Mouse (Mus musculus) v-Abl transformed pro-B cells (cell line): Measurements from ENCODE around the gene Ppp1r18.

Experiments used
- in situ Hi-C, 2 experiments: fragments of 400-800 bp; cut with MboI; formaldehyde crosslinking; loops; one replicate each; pipeline ENCODE4 v1.15.1; 2025; ENCODE audit not compliant: unreplicated experiment in 2 of 2

Gene Ppp1r18

DNA sequence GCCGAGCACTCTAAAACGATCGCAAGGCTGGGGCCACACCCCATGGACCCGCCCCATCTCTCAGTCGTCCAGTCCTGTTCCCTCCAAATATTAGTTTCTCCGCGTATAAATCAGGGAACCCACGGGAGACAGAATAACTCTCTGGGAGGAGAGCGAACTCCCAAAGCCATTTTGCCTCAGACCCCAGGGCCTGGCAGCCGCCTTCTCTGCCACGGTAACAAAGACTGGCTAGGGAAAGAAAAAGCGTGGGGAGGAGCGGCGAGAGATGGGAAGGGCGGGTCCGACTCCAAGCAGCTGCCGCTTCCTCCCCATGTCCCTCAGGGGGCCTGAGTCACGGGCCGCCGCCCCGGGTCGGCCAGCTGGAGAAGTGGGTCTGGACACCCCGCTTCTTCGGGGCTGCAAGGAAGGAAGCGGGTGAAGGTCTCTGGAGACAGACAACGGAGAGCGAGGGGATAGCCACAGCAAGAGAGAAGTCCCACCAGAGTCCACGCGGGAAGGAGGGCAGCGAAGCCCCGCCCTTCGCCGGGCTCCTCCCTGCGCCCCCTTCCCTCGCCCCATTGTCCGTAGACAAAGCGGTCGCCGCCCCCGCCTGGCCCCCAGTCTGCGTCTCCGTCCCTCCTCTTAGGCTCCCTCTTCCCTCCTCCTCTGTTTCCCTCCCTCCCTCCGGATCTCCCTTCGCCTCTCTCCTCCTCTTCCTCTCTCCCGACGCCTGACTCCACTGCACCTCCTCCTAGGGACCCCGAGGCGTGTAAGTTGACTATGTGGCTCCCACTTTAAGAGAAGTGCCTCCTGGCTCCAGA is at the start of gene Ppp1r18:
Gene Ppp1r18 (plus strand): TSS at position 113 of the 800 bp plus-strand sequence.
- in situ Hi-C loops: no loop called here

DNA sequence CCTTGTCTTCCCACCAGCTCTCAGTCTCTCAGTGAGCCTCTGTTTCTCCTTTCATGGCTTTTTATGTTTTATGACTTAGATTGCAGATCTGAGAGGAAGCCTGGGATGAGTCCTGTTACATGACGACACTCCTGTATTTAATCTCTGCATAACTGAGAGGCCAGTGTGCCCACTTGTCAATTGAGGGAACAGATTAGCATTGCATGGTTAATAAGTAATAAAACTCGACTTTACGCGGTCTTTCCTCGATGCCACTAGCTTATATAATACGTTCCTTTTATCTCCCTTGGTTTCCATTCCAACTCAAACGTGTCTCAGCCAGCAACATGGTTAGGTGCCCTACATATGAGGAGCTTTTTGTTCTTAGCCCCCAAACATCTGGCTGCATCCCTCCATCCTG is 49.6 kb upstream of the Ppp1r18 start:
- in situ Hi-C loops: no loop called here

DNA sequence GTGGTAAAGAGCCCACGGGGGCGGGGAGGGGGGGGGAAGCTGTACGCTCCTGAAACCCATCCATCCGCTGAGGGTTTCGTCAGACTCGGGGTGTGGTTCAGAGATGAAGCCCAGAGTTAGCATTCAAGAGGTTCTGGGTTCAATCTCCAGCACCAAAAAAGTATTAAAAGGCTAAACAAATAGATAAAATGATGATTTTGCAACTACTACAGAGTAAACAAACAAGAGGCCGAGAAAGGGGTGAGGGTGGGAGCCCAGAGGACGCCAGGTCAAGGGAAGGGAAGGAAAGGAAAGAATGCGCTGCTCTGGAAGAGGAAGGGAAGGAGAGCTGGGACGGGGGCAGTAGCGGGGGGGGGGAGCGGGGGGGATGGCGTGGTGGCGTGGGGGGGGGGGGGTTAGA is 48.7 kb upstream of the Ppp1r18 start:
- in situ Hi-C loops: no loop called here

DNA sequence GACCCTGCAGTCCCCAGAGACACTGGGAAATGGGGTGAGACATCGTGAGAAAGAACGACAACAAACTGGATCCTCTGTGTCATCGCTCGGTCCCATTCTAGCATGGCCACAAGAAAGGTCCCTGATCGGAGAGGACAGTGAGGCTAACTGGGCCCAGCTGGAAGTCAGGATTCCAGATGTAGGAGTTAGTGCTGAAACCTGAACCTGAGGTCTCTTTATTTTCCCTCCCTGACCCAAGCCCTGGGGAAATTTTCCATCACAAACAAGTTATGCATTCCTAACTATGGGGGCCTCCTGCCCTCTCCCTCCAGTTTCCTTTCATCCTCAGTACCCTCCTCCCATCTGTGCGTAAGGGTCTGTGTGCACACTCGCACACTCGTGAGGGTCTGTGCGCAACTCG is 48.2 kb upstream of the Ppp1r18 start:
- in situ Hi-C loops: no loop called here

DNA sequence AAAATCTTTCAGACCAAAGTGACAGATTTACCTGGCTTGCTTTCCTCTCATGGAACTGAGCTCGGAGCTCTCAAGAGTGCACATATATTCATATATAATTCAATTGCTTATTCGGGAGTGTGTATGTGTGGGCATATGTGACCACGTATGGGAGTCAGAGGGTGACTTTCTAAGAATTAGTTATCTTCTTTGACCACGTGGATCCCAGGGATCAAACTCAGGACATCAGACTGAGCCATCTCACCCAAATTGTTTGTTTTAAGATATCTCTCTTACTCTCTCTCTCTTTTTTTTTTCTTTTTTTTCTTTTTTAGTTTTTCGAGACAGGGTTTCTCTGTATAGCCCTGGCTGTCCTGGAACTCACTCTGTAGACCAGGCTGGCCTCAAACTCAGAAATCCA is 45.3 kb upstream of the Ppp1r18 start:
- in situ Hi-C loops: loop anchor here in 1 of 2 experiments (10.0 kb wide), 1 partner anchor 225 kb away; the partner anchor contains the start of genes Gm6034 and H2-T22

DNA sequence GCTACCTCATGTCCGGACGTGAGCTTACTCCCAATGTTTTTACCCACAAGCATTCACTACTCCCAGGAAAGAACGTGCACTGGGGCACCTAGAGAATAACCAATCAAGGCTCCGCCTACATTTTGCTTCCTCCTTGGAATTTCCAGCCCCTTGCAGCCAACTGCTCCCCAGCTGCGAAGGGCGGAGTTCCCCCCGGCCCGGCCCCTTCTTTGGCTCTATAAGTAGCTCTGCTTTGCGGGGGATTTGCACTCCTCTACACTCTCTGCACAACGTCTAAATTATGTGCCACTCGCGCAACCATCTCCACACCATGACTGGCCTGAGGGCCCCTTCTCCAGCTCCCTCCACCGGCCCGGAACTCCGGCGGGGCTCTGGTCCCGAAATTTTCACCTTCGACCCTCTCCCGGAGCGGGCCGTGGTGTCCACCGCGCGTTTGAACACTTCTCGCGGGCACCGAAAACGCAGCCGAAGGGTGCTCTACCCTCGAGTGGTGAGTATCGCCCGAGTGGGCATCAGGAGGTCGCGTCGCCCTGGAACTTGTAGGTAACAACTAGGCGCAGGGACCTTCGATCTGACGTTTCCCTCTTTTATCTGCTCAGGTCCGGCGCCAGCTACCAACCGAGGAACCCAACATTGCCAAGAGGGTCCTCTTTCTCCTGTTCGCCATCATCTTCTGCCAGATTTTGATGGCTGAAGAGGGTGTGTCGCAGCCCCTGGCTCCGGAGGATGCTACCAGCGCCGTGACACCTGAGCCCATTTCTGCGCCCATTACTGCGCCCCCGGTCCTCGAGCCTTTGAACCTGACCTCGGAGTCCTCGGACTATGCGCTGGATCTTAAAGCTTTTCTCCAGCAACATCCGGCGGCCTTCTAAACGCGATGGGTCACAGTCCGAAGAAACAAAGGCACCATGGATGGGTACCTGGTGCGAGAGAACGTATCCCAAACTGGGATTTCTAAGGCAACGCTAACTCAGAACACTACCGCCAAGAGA is 43.7 kb upstream of the Ppp1r18 start, which contains the start of gene Ier3:
Gene Ier3 (plus strand): TSS at position 246 of the 992 bp plus-strand sequence.
- in situ Hi-C loops: loop anchor here in 1 of 2 experiments (10.0 kb wide), 1 partner anchor 223 kb away; the partner anchor contains the start of genes Gm6034 and H2-T22

DNA sequence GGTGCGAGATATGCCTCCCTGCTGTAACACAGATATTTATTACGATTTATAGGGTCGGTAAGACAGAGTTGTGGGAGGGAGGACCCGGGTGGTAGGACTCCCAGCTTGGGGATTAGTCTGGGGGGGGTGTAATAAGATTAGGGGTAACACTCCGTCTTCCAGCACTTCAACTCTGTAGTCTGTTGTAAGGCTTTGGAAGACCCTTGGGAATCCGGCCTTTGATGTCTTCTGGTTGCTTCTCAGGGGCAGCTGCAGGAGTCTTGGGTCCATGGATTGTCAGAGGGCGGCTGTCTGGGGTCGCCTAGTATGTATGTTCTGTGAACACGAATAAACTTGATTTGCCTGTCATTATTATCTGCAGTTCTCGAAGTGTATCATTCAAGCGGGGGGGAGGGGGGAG is 42.8 kb upstream of the Ppp1r18 start:
- in situ Hi-C loops: loop anchor here in 1 of 2 experiments (10.0 kb wide), 1 partner anchor 222 kb away; the partner anchor contains the start of genes Gm6034 and H2-T22

DNA sequence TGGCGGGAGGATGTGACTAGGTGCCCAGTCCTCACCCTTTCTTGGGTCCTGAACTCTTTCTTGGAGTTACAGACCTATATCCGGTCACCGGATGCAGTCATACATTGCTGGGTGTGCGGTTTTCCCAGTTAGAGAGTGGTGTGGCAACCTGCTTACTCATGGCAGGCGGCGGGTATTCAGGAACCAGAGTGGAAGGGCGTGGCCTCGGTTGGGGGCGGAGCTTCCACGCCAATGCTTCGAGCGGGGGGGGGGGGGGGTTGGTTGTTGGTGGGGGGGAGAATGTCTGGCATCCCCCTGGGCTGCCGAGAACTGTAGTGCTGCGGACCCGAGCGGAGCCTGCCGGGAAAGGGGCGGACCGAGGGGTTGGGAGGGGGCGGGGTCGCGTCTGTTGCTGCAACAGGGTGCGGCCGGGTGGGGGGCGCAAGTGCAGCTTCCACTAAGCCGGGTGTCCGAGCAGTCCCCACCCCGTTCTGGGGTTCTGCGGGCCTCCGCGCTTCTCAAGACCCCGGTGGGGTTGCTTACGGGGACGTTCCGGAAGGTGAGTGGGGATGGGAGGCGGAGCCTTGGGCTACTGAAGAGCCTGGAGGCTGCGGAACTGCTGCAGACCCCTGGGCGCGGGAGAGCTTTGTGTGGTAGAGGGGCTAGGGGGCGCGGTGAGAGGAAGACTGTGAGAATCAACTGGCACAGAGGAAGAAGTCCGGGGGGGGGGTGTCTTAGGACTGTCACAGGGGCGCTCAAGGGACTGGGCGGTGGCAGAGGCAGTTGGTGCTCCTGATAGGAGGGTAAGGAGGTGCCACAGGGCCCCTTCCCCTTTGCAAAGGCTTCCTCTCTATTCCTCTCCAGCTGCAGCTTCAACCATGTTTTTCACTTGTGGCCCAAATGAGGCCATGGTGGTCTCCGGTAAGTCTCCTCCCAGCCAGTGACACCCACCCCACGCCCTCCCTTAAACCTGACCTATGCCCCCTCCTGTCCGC is 42.1 kb upstream of the Ppp1r18 start, which contains the start of gene Flot1:
Gene Flot1 (plus strand): TSS at position 267 of the 974 bp plus-strand sequence.
- in situ Hi-C loops: loop anchor here in 1 of 2 experiments (10.0 kb wide), 1 partner anchor 222 kb away; the partner anchor contains the start of genes Gm6034 and H2-T22

DNA sequence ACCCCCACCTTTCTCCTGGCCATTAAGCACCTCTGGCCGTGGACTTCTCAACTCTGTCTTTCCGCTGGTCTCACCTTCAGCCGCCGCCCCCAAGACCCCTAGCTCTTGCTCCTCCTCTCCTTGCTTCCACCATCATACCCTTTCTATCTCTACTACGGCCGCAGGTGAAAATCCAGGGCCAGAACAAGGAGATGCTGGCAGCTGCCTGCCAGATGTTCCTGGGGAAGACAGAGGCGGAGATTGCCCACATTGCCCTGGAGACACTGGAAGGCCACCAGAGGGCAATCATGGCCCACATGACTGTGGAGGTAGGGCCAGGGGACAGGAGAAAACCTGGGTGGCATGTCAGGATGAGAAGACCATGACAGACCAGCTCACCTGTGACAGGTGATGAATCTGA is 41.0 kb upstream of the Ppp1r18 start:
- in situ Hi-C loops: loop anchor here in 1 of 2 experiments (10.0 kb wide), 1 partner anchor 220 kb away; the partner anchor contains the start of genes Gm6034 and H2-T22

DNA sequence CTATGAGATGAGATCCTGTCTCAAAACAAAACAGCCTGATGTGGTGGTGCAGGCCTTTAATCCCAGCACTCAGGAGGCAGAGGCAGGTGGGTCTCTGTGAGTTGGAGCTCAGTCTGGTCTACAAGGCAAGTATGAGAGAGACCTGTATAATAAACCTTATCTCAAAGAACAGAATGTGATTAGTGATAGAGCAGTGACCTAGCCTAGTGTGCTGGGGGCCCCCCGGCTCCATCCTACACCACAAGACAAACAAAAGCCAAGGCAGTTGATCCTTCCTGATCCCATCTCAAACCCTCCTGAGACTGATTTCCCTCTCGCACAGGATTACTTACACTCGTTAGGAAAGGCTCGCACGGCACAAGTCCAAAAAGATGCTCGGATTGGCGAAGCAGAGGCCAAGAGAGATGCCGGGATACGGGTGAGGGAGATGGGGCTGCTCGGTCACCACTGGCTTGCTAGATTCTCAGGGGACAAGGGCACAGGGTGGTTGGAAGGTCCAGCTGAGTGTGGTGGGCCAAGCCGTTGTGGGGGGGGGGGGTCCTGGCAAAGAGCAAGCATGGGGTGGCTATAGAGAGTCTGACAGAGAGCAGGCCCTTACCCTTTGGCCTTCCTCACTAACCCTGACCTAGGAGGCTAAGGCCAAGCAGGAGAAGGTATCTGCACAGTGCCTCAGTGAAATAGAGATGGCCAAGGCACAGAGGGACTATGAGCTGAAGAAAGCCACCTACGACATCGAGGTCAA is 40.1 kb upstream of the Ppp1r18 start:
- in situ Hi-C loops: loop anchor here (5.0 to 10.0 kb wide), 5 partner anchors 82 to 220 kb away; partner anchors contain the start of genes Gm6034 (in 1 of the 2) and H2-T22 (in 1 of the 2)

DNA sequence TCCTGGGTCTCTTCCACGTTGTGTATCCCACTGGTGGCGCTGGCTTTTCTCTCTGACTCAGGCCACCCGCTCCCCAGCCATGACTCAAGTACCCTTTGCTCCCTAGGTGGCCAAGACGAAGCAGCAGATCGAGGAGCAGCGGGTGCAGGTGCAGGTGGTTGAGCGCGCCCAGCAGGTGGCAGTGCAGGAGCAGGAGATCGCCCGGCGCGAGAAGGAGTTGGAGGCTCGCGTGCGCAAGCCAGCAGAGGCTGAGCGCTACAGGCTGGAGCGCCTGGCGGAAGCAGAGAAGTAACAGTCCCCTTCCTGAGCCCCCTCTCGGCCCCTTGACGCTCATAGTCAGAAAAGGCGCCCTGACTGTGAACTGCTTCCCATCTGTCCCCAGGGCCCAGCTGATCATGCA is 35.7 kb upstream of the Ppp1r18 start:
- in situ Hi-C loops: loop anchor here (5.0 to 10.0 kb wide), 6 partner anchors 78 to 215 kb away; partner anchors contain the start of genes Gm6034 (in 1 of the 2), H2-T22 (in 1 of the 2) and Prr3 (in 1 of the 2)

DNA sequence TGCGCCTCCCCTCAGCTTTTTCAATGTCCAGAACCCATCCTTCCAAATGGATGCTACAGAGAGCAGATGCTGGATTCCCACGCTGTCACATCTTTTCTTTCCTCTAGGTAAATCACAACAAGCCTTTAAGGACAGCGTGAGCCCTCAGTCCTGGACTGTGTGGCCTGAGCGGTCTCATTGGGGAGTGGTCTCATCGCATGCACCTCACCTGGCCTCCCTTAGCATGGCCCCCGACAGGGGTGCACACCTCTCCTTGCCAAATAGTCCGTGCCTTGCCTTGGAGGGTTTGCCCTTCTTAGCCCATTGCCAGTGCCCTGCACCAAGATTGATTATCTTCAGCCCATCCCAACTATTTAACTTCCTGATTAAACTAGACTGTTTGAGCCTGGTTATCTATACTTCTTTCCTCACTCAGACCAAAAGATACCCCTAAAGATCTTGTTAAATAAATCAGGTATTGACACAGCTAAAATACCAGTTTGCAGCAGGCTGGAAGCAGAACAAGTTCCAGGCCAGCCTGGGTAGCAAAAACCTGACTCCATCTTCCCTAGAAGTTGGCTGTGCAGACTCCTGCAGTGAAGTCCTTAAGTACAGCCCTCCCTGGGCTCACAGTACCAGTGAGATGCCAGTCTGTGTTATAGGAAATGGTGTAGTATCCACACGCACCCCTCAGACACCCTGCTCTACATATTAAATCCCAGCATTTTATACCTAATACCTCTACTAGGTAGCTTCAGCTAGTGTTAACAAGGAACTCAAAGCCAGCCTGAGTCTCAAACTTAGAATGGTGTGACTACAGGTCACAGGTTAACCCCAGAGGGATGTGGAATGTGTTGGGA is 32.8 kb upstream of the Ppp1r18 start:
- in situ Hi-C loops: loop anchor here in 1 of 2 experiments (5.0 to 10.0 kb wide), 2 partner anchors 75 to 152 kb away; partner anchors contain the start of gene Prr3

DNA sequence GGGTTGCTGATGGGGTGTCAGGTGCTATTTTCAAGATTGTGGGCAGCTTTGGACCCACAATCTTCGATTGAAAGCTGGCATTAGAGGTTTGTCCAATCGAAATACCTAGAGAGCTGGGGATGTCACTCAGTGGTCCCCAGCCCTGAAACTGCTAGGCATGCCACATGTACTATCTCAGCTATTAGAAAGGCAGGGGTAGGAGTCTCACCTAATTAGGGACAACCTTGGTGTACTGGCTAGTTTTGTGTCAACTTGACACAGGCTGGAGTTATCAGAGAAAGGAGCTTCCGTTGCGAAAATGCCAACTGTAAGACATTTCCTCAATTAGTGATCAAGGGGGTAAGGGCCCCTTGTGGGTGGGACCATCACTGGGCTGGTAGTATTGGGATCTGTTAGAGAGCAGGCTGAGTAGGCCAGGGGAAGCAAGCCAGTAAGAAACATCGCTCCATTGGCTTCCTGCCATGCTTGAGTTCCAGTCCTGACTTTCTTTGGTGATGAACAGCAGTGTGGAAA is 32.1 kb upstream of the Ppp1r18 start:
- in situ Hi-C loops: loop anchor here in 1 of 2 experiments (5.0 to 10.0 kb wide), 2 partner anchors 74 to 152 kb away; partner anchors contain the start of gene Prr3

DNA sequence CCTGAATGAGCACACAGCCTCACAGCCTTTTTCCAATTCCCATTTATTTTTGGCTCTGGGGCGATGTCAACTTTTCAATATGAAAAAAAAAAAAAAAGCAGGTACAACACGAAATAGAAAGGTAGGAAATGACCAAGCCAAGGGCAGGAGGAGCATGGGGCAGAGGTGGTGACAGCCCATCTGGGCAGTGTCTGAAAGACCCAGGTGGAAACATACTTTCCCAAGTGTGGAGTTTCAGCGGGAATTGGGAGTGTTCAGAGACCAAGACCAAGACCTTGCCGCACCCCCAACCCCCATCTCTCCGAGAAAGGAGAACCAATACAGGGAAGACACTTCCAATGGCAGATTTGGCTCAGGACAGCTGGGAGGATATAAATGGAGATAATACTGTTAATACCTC is 31.5 kb upstream of the Ppp1r18 start:
- in situ Hi-C loops: loop anchor here in 1 of 2 experiments (5.0 to 10.0 kb wide), 2 partner anchors 73 to 151 kb away; partner anchors contain the start of gene Prr3

DNA sequence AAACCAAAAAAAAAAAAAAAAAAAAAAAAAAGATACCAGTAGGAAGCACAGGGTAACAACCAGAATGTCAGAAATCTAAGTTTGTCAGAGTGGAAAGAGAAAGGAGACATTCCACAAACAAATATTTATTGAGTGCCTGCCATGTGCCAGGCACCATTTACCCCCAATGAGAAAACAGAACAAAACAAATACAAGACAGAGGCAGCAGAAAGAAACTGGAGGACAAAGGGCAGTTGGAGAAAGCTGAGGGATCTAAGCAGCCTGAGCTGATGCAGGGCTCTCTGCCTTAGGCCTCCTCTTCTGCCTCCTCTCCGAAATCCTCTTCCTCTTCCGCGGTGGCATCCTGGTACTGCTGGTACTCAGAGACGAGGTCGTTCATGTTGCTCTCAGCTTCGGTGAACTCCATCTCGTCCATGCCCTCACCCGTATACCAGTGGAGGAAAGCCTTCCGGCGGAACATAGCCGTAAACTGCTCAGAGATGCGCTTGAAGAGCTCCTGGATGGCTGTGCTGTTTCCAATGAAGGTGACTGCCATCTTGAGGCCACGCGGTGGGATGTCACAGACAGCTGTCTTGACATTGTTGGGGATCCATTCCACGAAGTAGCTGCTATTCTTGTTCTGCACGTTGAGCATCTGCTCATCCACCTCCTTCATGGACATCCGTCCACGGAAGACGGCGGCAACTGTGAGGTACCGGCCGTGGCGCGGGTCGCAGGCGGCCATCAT is 30.5 kb upstream of the Ppp1r18 start:
- in situ Hi-C loops: loop anchor here (5.0 to 10.0 kb wide), 3 partner anchors 37 to 150 kb away; partner anchors contain the start of gene Prr3 (in 1 of the 2)
